Mouse (Mus musculus): ENCODE results near the gene Vamp5. TPM values are rescaled to one million over a fixed set of nuclear protein-coding genes. Genes with fewer than 3 reads are reported as not detected.

Vamp5 gene
- polyA plus RNA-seq, 1 experiment from 2014 or later = 20.6 TPM

DNA sequence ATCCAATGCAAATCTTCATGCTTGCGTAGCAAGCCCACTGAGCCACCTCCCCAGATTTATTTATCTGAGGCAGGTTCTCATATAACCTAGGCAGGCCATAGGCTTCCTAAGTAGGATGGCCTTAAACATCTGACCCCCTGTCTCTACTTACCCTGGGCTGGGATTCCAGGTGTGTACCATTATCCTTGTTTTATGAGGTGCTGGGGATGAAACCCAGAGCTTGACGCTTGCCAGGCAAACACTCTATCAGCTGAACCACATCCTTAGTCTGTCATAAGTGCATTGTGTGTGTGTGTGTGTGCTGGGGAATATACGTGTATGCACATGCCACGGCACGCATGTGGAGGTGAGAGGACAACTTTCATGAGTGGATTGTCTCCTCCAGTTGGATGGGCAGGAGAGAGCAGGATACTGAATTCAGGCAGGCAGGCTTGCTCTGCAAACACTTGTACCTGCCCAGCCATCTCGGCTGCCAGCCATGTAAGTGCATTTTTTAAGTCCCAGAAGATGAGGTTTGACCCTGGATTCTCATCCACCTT lies 8.6 kb upstream of the Vamp5 start:
- WGBS = 81% methylated on average over 6 of the region's 6 CpGs
- H3K36me3 ChIP-seq = peaks cover 31% of the 10 kb centered on the region
- H3K27ac ChIP-seq = peak overlapping the region; percentile 94; the same call in 1 of the 2 replicates
- H3K9ac ChIP-seq = peak overlapping the region; percentile 83; the same call in 1 of the 2 replicates
- H3K4me3 ChIP-seq = peak overlapping the region; percentile 62
- no peaks in the 10 kb centered on the region for H3K9me3 ChIP-seq
- no peak for ATAC-seq (ENCODE audit: insufficient number of reproducible peaks, insufficient read depth, low FRiP score, low TSS enrichment, low read depth)
- no peaks in the 10 kb centered on the region for H3K27me3 ChIP-seq
- peak overlapping the region; percentile 77 for H3K4me2 ChIP-seq
- H3K4me1 ChIP-seq = peaks cover 27% of the 10 kb centered on the region

DNA sequence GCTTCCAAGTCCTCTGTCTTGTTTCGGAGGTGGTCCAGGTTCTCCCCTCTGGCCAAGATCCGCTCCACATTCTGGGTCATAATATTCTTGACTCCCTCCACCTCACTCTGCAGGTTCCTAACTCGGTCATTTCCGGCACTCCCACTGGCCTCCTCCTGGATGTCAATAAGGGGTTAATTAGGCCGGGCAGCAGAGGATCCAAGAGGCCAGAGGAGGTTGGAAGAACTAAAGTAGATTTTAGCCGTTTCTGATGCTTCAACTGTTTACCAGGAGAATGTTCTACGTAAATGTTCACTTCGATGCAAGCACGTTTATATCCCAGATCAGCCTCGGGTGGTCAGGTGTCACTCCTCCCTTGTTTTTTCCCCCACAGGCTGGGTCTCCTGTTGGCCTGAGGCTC lies 8.0 kb upstream of the Vamp5 start:
- Histone ChIP-seq H3K4me1 (peaks cover 27% of the 10 kb centered on the region), H3K9ac (no peak overlapping the region), H3K27me3 (no peaks in the 10 kb centered on the region), H3K36me3 (peaks cover 31% of the 10 kb centered on the region), H3K27ac (no peak overlapping the region), H3K9me3 (no peaks in the 10 kb centered on the region), H3K4me3 (no peak overlapping the region), H3K4me2 (no peak overlapping the region)
- 63% methylated on average over 10 of the region's 10 CpGs for WGBS
- ATAC-seq (ENCODE audit: insufficient number of reproducible peaks, insufficient read depth, low FRiP score, low TSS enrichment, low read depth) = no peak

DNA sequence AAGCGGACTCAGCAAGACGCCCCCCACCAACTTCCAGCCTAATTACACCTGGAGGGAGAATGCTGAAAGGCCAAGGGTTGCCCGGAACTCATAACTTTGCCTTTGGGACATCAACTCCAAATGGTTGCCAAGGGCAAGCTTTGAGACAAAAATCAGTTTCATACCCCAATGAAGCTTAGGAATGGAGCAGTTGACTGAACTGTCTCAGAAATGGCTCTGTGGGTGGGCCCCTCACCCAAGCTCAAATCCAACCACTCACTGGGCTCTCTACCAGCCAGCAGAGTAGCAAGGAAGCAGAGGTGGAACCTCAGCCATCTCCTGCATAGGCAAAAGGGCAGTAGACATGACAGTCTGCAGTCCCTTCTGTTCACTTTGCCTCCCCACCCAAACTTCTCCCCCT lies 7.5 kb upstream of the Vamp5 start:
- no peak overlapping the region for H3K9ac ChIP-seq
- H3K27me3 ChIP-seq = no peaks in the 10 kb centered on the region
- peaks cover 31% of the 10 kb centered on the region for H3K36me3 ChIP-seq
- H3K9me3 ChIP-seq = no peaks in the 10 kb centered on the region
- H3K4me3 ChIP-seq = no peak overlapping the region
- 62% methylated on average over 3 of the region's 3 CpGs for WGBS
- peaks cover 27% of the 10 kb centered on the region for H3K4me1 ChIP-seq
- H3K27ac ChIP-seq = no peak overlapping the region
- no peak for ATAC-seq (ENCODE audit: insufficient number of reproducible peaks, insufficient read depth, low FRiP score, low TSS enrichment, low read depth)
- no peak overlapping the region for H3K4me2 ChIP-seq

DNA sequence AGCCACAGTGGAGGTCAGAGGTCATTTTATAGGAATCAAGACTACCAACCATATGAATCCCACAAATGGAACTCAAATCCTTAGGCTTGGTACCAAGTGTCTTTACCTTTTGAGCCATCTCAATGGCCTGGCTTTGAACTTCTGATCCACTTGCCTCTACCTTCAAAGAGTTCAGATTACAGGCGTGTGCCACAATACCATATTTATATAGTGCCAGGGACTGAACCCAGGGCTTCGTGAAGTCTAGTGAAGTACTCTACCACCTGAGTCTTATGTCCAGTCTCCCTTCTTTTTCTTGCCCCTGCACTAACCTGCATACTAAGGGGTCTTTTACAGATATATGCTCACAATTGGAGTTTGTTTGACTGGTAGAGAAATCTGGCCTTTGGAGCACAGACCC lies 6.3 kb upstream of the Vamp5 start:
- H3K36me3 ChIP-seq = peaks cover 31% of the 10 kb centered on the region
- no peaks in the 10 kb centered on the region for H3K9me3 ChIP-seq
- no peak overlapping the region for H3K27ac ChIP-seq
- ATAC-seq (ENCODE audit: insufficient number of reproducible peaks, insufficient read depth, low FRiP score, low TSS enrichment, low read depth) = no peak
- no peak overlapping the region for H3K4me2 ChIP-seq
- peaks cover 27% of the 10 kb centered on the region for H3K4me1 ChIP-seq
- no peaks in the 10 kb centered on the region for H3K27me3 ChIP-seq
- WGBS = 89% methylated on average over 2 of the region's 2 CpGs
- no peak overlapping the region for H3K4me3 ChIP-seq
- H3K9ac ChIP-seq = no peak overlapping the region

DNA sequence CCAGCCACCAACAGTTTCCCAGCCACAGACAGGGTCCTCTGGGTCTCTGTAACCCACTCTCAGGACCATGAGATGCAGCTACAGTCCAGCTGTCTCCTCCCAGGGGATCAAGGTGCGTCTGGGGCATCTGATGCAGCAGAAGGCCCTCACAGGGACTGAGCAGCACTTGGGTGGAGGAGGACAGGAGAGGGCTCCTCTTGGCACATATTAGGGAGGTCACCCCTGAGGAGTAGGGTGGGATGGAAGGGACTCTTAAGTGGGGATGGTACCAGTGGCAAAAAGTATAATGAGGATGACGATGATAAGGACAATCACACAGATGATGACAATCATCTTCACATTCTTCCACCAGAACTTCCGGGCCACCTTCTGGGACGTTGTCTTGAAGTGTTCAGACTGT lies 5.0 kb upstream of the Vamp5 start:
- Histone ChIP-seq H3K4me1 (peaks cover 24% of the 10 kb centered on the region), H3K4me2 (no peak overlapping the region), H3K9me3 (no peaks in the 10 kb centered on the region), H3K27me3 (no peaks in the 10 kb centered on the region; the same call in 1 of the 2 replicates), H3K9ac (no peak overlapping the region), H3K4me3 (no peak overlapping the region), H3K27ac (no peak overlapping the region), H3K36me3 (peaks cover 31% of the 10 kb centered on the region)
- ATAC-seq (ENCODE audit: insufficient number of reproducible peaks, insufficient read depth, low FRiP score, low TSS enrichment, low read depth) = no peak
- 92% methylated on average over 4 of the region's 4 CpGs for WGBS

DNA sequence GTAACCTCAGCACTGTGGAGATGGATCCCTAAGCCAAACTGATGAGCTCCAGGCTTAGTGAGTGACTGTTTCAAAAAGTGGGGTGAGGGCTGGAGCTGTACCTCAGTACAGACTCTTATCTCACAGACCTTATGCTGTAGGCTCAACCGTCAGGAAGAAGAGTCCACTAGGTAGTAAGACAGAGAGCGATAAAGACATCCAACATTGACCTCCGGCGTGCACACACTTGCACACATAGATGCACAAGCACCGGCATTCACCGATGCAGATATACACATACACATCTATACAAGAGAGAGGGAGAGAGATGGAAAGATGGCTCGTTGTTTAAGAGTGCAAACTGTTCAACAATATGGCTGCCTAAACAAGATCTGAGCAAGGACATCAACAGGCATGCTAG lies 3.7 kb upstream of the Vamp5 start:
- Histone ChIP-seq H3K36me3 (peaks cover 31% of the 10 kb centered on the region), H3K4me2 (no peak overlapping the region), H3K9me3 (no peaks in the 10 kb centered on the region), H3K4me1 (peaks cover 25% of the 10 kb centered on the region), H3K27me3 (peaks cover 6% of the 10 kb centered on the region), H3K4me3 (no peak overlapping the region), H3K27ac (no peak overlapping the region), H3K9ac (no peak overlapping the region)
- ATAC-seq (ENCODE audit: insufficient number of reproducible peaks, insufficient read depth, low FRiP score, low TSS enrichment, low read depth) = no peak
- WGBS = 94% methylated on average over 7 of the region's 7 CpGs

GRCm38 (mm10) chr6:72383142-72383820 lies 3.0 kb upstream of the Vamp5 start:
- H3K4me2 ChIP-seq = no peak overlapping the region
- WGBS = 86% methylated on average over 6 of the region's 6 CpGs
- H3K27ac ChIP-seq = no peak overlapping the region
- no peak for ATAC-seq (ENCODE audit: insufficient number of reproducible peaks, insufficient read depth, low FRiP score, low TSS enrichment, low read depth)
- H3K27me3 ChIP-seq = peaks cover 6% of the 10 kb centered on the region
- no peaks in the 10 kb centered on the region for H3K9me3 ChIP-seq
- no peak overlapping the region for H3K9ac ChIP-seq
- H3K4me3 ChIP-seq = no peak overlapping the region
- peaks cover 18% of the 10 kb centered on the region for H3K4me1 ChIP-seq
- peaks cover 31% of the 10 kb centered on the region for H3K36me3 ChIP-seq

- Histone ChIP-seq H3K4me3 (no peak overlapping the region), H3K27me3 (peaks cover 6% of the 10 kb centered on the region), H3K27ac (no peak overlapping the region), H3K9me3 (no peaks in the 10 kb centered on the region), H3K36me3 (peaks cover 25% of the 10 kb centered on the region), H3K9ac (no peak overlapping the region), H3K4me2 (no peak overlapping the region), H3K4me1 (peaks cover 12% of the 10 kb centered on the region)
- WGBS = 76% methylated on average over 6 of the region's 6 CpGs
- no peak for ATAC-seq (ENCODE audit: insufficient number of reproducible peaks, insufficient read depth, low FRiP score, low TSS enrichment, low read depth)
Measured at GRCm38 (mm10) chr6:72382494-72382893, 2.2 kb upstream of the Vamp5 start.

DNA sequence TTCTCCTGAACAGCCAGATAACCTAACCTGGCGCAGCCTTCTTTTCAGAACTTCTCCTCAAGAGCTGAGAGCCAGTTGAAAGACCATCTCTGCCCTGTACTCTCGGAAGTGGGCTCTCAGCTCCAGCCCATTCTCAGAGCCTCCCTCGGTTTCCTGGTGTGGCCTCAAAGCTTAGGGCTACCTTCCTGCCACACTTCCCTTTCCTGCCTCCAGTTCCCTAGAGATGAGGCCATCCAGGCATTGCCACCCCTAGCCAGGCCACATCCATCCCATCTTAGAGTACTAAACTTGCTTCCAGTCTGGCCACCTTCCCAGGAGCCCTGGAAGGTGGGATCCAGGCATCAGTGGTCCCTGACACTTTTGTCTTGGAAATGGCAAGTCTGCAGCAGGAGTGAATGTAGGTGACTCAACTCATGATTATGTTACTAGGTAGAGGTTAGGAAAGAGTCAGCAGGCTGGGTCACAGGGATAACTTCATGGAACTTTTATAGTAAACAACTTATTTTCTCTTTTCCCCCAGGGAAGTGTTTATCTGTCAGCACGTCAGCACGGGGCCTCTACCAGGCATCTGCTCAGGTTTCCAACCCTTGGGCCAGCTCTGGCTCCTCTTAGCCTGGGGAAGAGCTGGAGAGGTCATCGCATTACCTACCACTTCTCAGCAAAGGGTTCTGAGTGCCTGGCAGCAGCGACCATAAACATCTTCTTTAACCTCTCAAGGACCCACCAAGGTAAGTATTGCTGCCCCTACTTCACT lies 714 bp downstream of the Vamp5 start:
- WGBS = 37% methylated on average over 7 of the region's 7 CpGs
- H3K4me2 ChIP-seq = peak overlapping the region; percentile 78
- peak overlapping the region; percentile 29; the same call in 1 of the 2 replicates for H3K27ac ChIP-seq
- no peak for ATAC-seq (ENCODE audit: insufficient number of reproducible peaks, insufficient read depth, low FRiP score, low TSS enrichment, low read depth)
- no peaks in the 10 kb centered on the region for H3K9me3 ChIP-seq
- peaks cover 11% of the 10 kb centered on the region for H3K4me1 ChIP-seq
- peak overlapping the region; percentile 60 for H3K4me3 ChIP-seq
- peak overlapping the region; percentile 75 for H3K9ac ChIP-seq
- 0 out of 2 replicates have a peak, but pooled peaks cover 5% of the 10 kb centered on the region for H3K36me3 ChIP-seq
- H3K27me3 ChIP-seq = peaks cover 6% of the 10 kb centered on the region

DNA sequence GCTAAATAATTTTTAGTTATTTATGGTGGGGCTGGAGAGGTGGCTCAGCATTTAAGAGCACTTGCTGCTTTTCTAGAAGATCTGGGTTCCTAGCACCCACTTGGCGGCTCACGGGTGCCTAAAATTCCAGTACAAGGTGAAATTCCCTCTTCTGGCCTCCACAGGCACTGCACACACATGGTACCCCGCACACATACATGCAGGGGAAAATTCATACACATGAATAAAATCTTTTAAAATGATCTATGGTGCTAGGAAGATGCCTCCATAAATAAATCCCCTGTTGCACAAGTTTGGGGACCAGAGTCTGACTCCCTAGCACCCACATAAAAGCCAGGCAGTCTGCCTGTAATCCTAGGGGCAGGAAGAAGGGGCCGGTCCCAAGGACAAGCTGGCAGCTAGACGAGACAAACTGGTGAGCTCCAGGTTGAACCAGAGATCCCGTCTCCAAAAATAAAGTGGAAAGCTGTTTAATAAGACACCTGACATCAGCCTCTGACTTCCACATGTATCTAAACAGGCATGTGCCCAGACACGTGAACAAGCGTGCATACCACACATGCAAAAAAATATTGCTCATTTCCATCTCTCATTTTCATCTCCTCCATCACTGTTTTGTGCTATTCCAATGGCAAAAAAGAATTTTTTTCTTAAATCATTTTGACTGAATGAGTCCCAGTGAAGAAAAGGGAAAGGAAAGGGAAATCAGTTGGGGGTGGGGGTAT lies 1.6 kb downstream of the Vamp5 start:
- Histone ChIP-seq H3K36me3 (no peaks in the 10 kb centered on the region), H3K4me3 (no peak overlapping the region), H3K27ac (no peak overlapping the region), H3K9me3 (no peaks in the 10 kb centered on the region), H3K9ac (no peak overlapping the region), H3K4me1 (peaks cover 11% of the 10 kb centered on the region), H3K4me2 (no peak overlapping the region), H3K27me3 (peaks cover 6% of the 10 kb centered on the region)
- no peak for ATAC-seq (ENCODE audit: insufficient number of reproducible peaks, insufficient read depth, low FRiP score, low TSS enrichment, low read depth)
- 85% methylated on average over 8 of the region's 8 CpGs for WGBS

DNA sequence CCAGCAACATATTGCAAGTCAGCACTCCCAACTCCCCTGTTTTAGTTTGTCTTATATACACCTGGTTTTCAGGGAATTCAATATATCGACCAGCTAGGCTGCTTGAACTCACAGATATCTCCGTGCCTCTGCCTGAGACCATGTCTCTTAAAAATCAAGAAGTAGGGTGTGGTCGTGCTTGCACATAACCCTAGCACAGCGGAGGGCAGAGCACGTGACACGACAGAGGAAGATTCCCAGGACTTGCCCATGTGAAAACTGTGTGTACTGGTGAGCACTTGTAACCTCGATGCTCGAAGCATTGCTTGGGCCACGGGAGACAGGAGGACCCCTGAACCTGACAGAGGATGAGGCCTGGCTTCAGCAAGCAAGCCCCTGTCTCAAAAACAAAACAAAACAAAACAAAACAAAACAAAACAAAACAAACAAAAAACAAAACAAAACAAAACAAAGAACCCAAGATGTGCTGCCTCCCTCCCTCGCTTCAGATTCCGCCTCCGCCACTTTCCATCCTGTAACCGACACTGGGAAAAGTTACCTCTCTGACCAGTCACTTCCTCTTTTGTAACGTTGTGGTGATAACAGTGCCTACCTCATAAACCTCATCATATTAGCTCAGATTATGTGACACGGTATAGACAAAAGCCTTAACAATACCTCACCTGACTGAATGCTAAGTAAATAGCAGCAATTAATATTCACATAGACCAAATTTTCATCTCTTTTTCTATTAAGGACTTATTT lies 5.3 kb downstream of the Vamp5 start:
- Histone ChIP-seq H3K36me3 (no peaks in the 10 kb centered on the region), H3K4me3 (no peak overlapping the region), H3K4me1 (peaks cover 16% of the 10 kb centered on the region), H3K27me3 (peaks cover 6% of the 10 kb centered on the region), H3K4me2 (no peak overlapping the region), H3K27ac (no peak overlapping the region), H3K9me3 (no peaks in the 10 kb centered on the region), H3K9ac (no peak overlapping the region)
- 81% methylated on average over 15 of the region's 15 CpGs for WGBS
- no peak for ATAC-seq (ENCODE audit: insufficient number of reproducible peaks, insufficient read depth, low FRiP score, low TSS enrichment, low read depth)
